Mouse (Mus musculus): ENCODE results near the gene Rasgrp4. TPM values are rescaled to one million over a fixed set of nuclear protein-coding genes. Genes with fewer than 3 reads are reported as not detected.
A peak's percentile ranks its signal among the peaks of the same experiment; 100 is the strongest.

Gene Rasgrp4
- polyA plus RNA-seq, 1 experiment from 2014 or later = 1.0 TPM

DNA sequence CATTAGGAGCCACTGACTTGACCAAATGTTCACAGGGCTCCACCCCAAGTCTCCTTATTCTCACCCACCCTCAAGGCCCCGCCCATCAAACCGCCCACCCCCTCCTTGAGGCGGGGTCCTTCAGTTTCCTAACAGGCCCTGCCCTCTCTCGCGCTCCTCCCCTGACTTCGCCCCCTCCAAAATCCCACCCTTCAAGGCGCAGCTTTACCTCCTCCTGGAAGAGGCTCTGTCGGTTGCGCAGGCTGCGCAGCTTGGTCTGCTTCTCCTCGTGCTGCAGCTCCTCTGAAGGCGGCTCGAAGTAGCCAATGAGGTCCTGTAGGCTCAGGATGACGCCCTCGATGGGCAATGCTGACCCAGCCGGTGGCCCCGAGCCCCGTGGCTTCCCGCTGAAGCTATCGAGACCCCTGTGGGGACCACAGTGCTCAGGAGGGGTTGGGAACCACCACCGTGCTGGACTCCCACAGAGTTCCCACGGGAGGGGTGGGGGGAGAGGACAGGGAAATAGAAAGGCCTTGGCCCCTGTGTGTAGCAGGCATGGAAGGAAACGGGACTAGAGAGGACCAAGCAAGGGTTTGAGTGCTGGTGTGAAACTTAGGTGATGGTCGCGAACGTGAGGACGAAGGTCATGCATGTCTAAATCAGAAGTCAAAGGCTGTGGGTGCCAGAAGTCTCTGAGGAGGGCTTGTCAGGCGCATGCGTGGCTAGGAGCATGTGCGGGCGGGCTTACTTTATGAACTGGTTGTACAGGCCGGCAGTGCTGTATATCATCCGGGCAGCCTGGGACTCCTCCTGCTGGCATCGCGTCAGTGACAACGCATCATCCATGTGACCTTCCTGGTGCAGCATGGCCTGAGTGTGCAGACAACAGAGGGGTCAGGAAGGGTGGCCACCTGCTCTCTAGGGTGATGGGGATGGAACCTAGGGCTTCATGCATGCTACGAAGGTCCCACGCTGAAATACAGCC, 25.4 kb upstream of the Rasgrp4 start:
- Histone ChIP-seq H3K27ac (ENCODE audit: low read depth) (no peak overlapping the region), H3K36me3 (ENCODE audit: insufficient read depth) (no peaks in the 10 kb centered on the region), H3K9me3 (ENCODE audit: low read depth, low read length) (no peaks in the 10 kb centered on the region), H3K9ac (peak overlapping the region; percentile 27; the same call in 1 of the 2 replicates), H3K4me1 (ENCODE audit: insufficient read depth) (no peaks in the 10 kb centered on the region), H3K4me3 (ENCODE audit: low read depth, low read length) (peak overlapping the region; percentile 5; the same call in 1 of the 2 replicates), H3K4me2 (peak overlapping the region; percentile 57), H3K27me3 (ENCODE audit: insufficient read depth, low read length) (no peaks in the 10 kb centered on the region)
- ATAC-seq (ENCODE audit: insufficient read depth) (peak; percentile 77), DNase-seq (peak; percentile 62)
- no peak for TF ChIP-seq CTCF (IDR thresholded peaks at IDR 0.05; ENCODE audit: low read depth)
- 24% methylated on average over 38 of the region's 38 CpGs for WGBS

DNA sequence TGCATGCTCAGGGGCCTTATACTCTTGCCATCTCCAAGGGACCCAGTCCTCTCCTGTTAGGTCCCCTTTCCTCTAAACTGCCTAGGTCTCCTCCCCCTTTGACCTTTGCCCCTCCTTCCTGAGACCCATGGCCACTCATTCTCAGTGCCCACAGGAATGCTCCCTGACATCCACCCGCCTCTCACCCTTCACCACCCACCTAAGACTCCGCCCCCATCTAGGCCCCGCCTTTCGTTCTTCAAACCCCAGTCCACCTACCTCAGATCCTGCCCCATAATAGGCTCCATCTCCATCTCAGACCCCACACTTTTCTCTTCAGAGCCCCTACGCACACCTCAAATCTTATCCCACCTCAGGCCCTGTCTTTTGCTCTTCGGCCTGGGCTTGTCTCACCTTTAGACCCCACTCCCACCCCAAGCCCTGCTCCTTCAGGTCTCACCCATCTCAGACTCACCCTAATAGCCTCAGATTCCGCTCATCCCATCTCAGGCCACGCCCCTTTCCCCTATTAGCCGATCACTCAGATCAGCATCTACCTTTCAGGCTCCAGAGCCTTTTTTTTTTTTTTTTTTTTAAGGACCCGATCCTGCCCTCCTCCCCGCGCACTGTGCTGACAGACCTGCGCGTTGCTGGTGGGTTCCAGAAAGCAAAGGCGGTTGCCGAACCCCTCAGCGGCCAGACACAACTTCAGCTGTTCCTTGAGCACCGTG, 16.4 kb upstream of the Rasgrp4 start:
- no peaks in the 10 kb centered on the region for H3K36me3 ChIP-seq (ENCODE audit: insufficient read depth)
- H3K27ac ChIP-seq (ENCODE audit: low read depth) = no peak overlapping the region
- DNase-seq = no peak
- no peak overlapping the region for H3K4me3 ChIP-seq (ENCODE audit: low read depth, low read length)
- H3K4me1 ChIP-seq (ENCODE audit: insufficient read depth) = no peaks in the 10 kb centered on the region
- no peak overlapping the region for H3K4me2 ChIP-seq
- no peak overlapping the region for H3K9ac ChIP-seq
- ATAC-seq (ENCODE audit: insufficient read depth) = no peak
- H3K27me3 ChIP-seq (ENCODE audit: insufficient read depth, low read length) = no peaks in the 10 kb centered on the region
- 19% methylated on average over 18 of the region's 18 CpGs for WGBS
- no peaks in the 10 kb centered on the region for H3K9me3 ChIP-seq (ENCODE audit: low read depth, low read length)
- no peak for TF ChIP-seq CTCF (IDR thresholded peaks at IDR 0.05; ENCODE audit: low read depth)

DNA sequence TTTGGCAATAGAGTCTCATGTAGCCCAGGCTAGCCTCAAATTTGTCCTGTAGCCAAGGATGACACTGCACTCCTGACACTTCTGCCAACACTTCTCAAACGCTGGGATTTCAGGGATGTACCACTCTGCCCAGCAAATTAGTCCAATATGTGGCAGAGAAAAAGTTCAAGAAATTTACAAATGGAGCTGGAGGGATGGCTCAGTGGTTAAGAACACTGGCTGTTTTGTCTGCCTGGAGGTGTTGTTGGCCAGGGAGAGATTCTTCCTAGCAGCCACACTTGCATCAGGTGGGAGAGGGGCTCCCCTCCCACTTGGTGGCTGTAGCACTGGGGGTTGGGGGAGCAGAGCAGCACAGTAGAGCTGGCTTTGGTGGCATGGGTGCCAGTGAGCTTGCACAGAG, 15.1 kb upstream of the Rasgrp4 start:
- Histone ChIP-seq H3K4me2 (no peak overlapping the region), H3K27ac (ENCODE audit: low read depth) (no peak overlapping the region), H3K9me3 (ENCODE audit: low read depth, low read length) (no peaks in the 10 kb centered on the region), H3K27me3 (ENCODE audit: insufficient read depth, low read length) (no peaks in the 10 kb centered on the region), H3K36me3 (ENCODE audit: insufficient read depth) (no peaks in the 10 kb centered on the region), H3K4me3 (ENCODE audit: low read depth, low read length) (no peak overlapping the region), H3K9ac (no peak overlapping the region), H3K4me1 (ENCODE audit: insufficient read depth) (no peaks in the 10 kb centered on the region)
- DNase-seq (no peak), ATAC-seq (ENCODE audit: insufficient read depth) (no peak)
- WGBS = 72% methylated on average over 1 of the region's 1 CpGs
- TF ChIP-seq CTCF (IDR thresholded peaks at IDR 0.05; ENCODE audit: low read depth) = no peak

DNA sequence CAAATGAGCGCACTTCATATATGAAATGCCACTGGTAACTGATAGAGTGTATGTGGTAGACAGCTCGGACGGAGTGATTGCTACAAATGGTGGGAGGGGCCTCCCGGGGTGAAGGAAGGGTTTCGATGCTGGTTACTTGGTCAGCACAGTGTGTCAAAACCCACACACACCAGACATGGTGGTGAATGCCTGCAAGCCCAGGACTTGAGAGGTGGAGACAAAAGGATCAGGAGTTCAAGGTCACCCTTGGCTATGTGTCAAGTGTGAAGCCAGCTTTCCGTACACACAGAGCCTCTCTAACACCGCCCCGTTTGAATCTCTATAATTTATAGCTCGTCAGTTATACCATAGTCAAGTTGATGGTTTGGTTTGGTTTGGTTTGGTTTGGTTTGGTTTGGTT, 11.8 kb upstream of the Rasgrp4 start:
- 87% methylated on average over 9 of the region's 9 CpGs for WGBS
- H3K36me3 ChIP-seq (ENCODE audit: insufficient read depth) = no peaks in the 10 kb centered on the region
- no peak overlapping the region for H3K27ac ChIP-seq (ENCODE audit: low read depth)
- no peak for ATAC-seq (ENCODE audit: insufficient read depth)
- H3K4me3 ChIP-seq (ENCODE audit: low read depth, low read length) = no peak overlapping the region
- H3K9ac ChIP-seq = no peak overlapping the region
- H3K27me3 ChIP-seq (ENCODE audit: insufficient read depth, low read length) = no peaks in the 10 kb centered on the region
- DNase-seq = no peak
- no peak overlapping the region for H3K4me2 ChIP-seq
- no peaks in the 10 kb centered on the region for H3K9me3 ChIP-seq (ENCODE audit: low read depth, low read length)
- no peaks in the 10 kb centered on the region for H3K4me1 ChIP-seq (ENCODE audit: insufficient read depth)
- no peak for TF ChIP-seq CTCF (IDR thresholded peaks at IDR 0.05; ENCODE audit: low read depth)

DNA sequence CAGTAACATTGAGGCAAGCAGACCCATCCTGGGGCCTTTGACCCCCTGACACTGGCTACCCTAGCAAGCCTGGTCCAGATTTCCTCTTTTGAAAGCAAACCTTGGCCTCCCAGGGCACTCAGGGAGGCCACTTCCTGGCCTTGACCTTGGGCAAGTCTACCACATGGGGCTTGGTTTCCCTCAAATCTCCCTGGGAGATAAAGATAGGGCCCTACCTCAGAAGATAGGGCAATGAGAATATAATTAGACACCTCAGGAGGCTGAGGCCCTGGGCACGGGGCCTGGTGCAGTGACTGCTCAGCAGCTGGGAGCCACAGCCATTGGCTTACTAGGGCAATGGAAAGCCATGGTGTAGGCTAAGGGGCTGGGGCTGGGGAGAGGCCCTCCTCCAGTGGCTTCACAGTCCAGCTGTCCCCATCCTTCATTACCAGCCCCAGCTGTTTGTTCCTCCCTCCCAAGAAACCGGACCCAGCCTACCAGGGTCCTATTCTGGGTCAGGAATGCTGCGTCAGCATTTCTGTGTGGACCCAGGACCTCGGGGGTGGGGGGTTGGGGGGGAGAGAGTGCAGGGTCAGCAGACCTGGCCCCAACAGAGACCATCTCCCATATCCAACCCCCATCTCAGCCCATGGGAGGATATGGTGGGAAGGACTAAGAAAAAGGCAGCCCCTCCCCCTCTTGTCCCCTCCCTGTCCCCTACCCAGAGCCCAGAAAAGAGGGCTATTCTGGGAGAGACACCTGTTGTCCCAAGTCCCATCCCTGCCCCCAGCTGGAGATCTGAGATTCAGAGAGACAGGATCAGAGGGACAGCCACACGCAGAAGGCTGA, 10.9 kb upstream of the Rasgrp4 start:
- 44% methylated on average over 5 of the region's 5 CpGs for whole genome bisulfite sequencing
- H3K4me2 ChIP-seq = no peak overlapping the region; the same call in 1 of the 2 replicates
- TF ChIP-seq CTCF (IDR thresholded peaks at IDR 0.05; ENCODE audit: low read depth) = no peak
- no peaks in the 10 kb centered on the region for H3K9me3 ChIP-seq (ENCODE audit: low read depth, low read length)
- H3K27ac ChIP-seq (ENCODE audit: low read depth) = no peak overlapping the region
- no peaks in the 10 kb centered on the region for H3K4me1 ChIP-seq (ENCODE audit: insufficient read depth)
- H3K36me3 ChIP-seq (ENCODE audit: insufficient read depth) = no peaks in the 10 kb centered on the region
- DNase-seq (no peak), ATAC-seq (ENCODE audit: insufficient read depth) (peak; percentile 29; the same call in 1 of the 2 replicates)
- no peak overlapping the region for H3K4me3 ChIP-seq (ENCODE audit: low read depth, low read length)
- no peaks in the 10 kb centered on the region for H3K27me3 ChIP-seq (ENCODE audit: insufficient read depth, low read length)
- no peak overlapping the region for H3K9ac ChIP-seq

DNA sequence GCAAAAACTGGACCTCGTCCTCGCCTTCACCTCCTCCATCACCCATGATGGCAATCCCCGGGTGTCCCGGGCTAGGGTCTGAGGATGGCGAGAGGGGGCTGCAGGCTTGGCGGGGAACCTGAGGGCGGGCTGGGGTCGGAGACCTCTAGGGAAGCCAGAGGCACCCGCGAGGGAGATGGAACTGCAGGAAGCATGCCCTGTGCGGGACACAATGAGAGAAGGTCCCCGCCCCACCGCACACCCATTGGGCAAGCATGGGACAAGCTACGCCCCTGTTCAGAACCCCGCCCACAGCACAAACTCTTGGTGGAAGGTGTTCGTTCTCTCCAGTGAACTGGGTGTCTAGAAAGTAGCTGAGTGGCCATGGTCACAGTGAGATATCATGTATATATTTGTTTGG, 9.7 kb upstream of the Rasgrp4 start, which contains the start of gene Ryr1:
Gene Ryr1 (minus strand): TSS at position 210 of the 400 bp plus-strand sequence.
- H3K4me2 ChIP-seq = peak within 1 kb of the TSS; percentile 87
- peak within 1 kb of the TSS; percentile 39 for H3K4me3 ChIP-seq (ENCODE audit: low read depth, low read length)
- H3K4me1 ChIP-seq (ENCODE audit: insufficient read depth) = no peaks in the 10 kb centered on the region
- peak within 1 kb of the TSS; percentile 41 for H3K9ac ChIP-seq
- no peaks in the 10 kb centered on the region for H3K36me3 ChIP-seq (ENCODE audit: insufficient read depth)
- H3K9me3 ChIP-seq (ENCODE audit: low read depth, low read length) = no peaks in the 10 kb centered on the region
- DNase-seq = peak; percentile 86
- no peak within 1 kb of the TSS for H3K27ac ChIP-seq (ENCODE audit: low read depth)
- ATAC-seq (ENCODE audit: insufficient read depth) = peak; percentile 89
- TF ChIP-seq CTCF (IDR thresholded peaks at IDR 0.05; ENCODE audit: low read depth) = no peak
- WGBS = under 1% methylated on average over 16 of the region's 16 CpGs
- H3K27me3 ChIP-seq (ENCODE audit: insufficient read depth, low read length) = no peaks in the 10 kb centered on the region
